Mouse (Mus musculus) adrenal gland, postnatal 4 days (tissue): ENCODE measurements around the gene Eif4g2. TPM values are rescaled to one million over a fixed set of nuclear protein-coding genes. Genes with fewer than 3 reads are reported as not detected.

ENCODE experiments used
- DNase-seq, 2 experiments: peaks; one replicate each; pipeline ENCODE4 v3.0.0; 2021 to 2022; ENCODE audit warnings: low spot score in 2 of 2, mixed read lengths in 2 of 2
- long read RNA-seq, 2 experiments: library from polyadenylated mRNA; stranded (forward); transcript quantifications; one replicate each; pipeline ENCODE4 v2.0.0; 2021
- total RNA-seq, 2 experiments: library from RNA; stranded (reverse); gene quantifications; 2 replicates each; pipeline ENCODE4 v1.2.3; 2021

Eif4g2 gene
- total RNA-seq, result 1,000 to 10,000 TPM; 1,008 to 1,014 TPM
- long read RNA-seq, experiment 1, full-length matches to known transcripts, result 176 of 343 reads
- long read RNA-seq, experiment 1, partial matches to known transcripts, result 135 of 343 reads
- long read RNA-seq, experiment 1, other reads (novel, unspliced or antisense), result 32 of 343 reads
- long read RNA-seq, experiment 2, full-length matches to known transcripts, result 351 of 637 reads
- long read RNA-seq, experiment 2, partial matches to known transcripts, result 243 of 637 reads
- long read RNA-seq, experiment 2, other reads (novel, unspliced or antisense), result 43 of 637 reads

- DNase-seq, result peak; percentile 96 to 98
Observed at GRCm38 (mm10) chr7:111082822-111083732, at the start of gene Eif4g2. TSS of gene Eif4g2 (minus strand) at chr7:111083030.

DNA sequence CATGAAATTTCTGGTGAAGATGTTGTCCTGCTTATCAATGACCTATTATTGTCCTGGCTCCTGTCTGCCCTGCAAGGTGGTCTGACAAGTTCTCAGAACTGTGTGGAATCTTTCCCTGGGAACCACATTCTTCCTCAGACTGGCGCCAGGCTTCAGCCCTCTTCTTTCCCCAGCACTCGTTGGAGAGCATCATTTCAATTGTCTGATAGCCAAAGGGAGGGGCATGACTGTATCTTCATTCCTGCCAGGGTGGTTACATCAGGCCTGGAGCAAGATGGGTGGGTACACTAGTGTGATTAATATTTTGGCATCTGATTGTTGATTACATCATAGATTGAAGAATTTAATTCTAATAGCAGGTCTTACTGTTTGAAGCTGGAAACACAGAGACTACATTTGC is 49.8 kb upstream of the Eif4g2 start:
- DNase-seq, result no peak

DNA sequence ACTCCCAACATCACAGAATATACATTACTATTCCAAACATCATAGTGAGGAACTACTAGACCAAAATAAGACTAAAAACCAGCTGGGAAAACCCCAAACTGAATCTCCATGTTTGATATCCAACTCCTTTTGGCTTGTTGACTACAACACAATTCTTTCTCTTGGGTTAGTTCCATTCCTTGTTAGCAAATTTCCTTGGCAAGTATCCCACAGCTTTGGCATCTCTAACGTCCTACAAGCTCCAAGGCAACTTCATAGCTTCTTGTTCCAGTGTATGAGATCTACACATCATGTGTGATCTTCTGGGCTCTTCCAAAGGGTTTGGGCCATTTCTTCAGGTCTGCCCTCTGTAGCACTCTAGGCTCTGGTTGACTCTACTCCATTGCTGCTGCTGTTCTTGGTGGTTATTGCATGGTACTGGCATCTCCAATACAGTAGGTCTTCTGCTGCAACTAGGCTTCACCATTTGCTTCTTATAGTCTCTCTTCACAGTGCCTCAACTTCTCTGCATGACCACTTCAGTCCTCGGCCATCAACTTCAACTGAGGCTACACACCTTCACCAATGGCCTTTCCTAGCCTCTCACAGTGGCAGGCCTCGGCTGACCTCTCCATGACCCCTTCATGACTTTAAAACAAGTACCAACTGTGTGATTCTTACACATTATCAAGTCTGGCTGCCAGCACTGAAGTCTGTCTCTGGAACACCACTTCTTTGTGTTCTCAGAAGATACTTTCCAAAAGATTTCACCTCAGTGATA is 44.0 kb upstream of the Eif4g2 start:
- no peak for DNase-seq

GRCm38 (mm10) chr7:111123761-111124546 is 41.1 kb upstream of the Eif4g2 start:
- DNase-seq, result no peak

GRCm38 (mm10) chr7:111122531-111123130 is 39.8 kb upstream of the Eif4g2 start:
- peak; percentile 91 to 93 for DNase-seq

DNA sequence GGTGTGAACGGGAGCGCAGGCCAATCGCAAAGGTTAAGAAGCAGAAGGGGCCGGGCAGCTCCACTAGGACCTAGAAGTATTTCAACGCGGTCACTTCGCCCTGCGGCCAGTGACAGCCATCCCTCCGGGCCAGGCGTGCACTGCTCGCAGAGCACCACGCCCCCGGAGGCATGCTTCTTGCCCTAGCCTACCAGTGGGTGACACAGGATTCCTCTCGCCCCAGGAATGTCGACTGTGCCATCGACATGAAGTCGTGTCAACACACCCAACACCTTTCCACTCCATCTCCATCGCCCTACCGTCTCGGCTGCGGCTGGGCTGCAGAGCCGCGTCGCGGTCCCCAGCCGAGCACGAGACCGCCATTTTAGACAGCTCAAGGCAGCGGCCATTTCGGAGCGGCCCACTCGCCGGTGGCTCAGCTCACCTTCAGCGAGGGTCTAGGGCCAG is 39.3 kb upstream of the Eif4g2 start:
- DNase-seq, result peak; percentile 37 to 50

GRCm38 (mm10) chr7:111121522-111121921 is 38.7 kb upstream of the Eif4g2 start:
- DNase-seq, result no peak

- DNase-seq, result no peak
Observed at GRCm38 (mm10) chr7:111109561-111109960, 26.7 kb upstream of the Eif4g2 start.

GRCm38 (mm10) chr7:111109161-111109560 is 26.3 kb upstream of the Eif4g2 start:
- DNase-seq, result no peak

GRCm38 (mm10) chr7:111098196-111098595 is 15.4 kb upstream of the Eif4g2 start:
- no peak for DNase-seq

DNA sequence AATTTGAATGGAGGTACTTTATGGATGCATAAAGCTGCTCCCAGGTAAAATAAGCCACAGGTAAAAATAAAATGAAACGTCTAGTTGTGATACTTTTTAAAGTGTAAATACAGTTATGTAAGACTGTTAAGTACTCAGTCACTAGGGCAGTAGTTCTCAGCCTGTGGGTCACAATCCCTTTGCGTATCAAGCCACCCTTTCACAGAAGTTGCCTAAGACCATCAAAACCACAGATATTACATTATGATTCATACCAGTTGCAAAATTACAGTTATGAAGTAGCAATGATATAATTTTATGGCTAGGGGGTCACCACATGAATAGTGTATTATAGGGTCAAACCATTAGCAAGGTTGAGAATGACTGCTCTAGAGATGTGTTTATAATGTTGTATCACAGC is 12.3 kb upstream of the Eif4g2 start:
- no peak for DNase-seq

- no peak for DNase-seq
Observed at GRCm38 (mm10) chr7:111085153-111085552, 2.3 kb upstream of the Eif4g2 start.

DNA sequence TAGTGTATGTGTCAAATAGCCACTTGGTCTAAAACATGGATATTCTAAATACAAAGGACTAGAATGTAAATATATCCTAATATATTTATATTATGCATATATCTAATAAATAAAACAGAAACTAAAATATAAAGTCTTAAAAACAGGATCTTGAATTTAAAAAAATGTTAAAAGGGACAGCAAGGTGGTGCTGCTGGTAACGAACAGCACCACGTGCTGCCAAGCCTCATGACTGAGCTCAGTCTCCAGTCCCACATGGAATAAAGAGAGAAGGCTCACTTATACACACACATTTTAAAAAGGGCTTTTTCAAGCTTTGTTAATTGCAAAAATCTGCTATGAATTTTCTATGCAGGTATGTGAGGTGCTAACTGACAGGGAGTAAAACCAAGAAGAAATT is 1.6 kb upstream of the Eif4g2 start:
- DNase-seq, result no peak

DNA sequence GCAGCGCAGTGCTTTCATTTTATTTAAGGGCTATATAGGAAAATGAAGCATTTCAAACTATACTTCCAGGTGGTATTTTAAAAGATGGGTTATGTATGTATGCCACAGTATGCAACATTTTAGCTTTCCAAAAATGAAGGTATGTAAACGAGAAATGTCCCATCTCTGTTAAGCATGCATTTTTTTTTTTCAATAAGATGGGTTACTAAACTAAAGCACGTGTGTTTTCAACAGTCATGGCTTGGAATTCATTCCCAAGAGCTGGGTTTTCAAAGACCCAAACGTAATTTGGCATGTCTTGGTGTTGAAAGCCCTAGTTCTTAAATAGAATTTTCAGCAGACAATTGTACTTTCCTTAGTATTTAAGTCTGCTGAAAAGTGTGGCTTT is 897 bp upstream of the Eif4g2 start:
- no peak for DNase-seq

DNA sequence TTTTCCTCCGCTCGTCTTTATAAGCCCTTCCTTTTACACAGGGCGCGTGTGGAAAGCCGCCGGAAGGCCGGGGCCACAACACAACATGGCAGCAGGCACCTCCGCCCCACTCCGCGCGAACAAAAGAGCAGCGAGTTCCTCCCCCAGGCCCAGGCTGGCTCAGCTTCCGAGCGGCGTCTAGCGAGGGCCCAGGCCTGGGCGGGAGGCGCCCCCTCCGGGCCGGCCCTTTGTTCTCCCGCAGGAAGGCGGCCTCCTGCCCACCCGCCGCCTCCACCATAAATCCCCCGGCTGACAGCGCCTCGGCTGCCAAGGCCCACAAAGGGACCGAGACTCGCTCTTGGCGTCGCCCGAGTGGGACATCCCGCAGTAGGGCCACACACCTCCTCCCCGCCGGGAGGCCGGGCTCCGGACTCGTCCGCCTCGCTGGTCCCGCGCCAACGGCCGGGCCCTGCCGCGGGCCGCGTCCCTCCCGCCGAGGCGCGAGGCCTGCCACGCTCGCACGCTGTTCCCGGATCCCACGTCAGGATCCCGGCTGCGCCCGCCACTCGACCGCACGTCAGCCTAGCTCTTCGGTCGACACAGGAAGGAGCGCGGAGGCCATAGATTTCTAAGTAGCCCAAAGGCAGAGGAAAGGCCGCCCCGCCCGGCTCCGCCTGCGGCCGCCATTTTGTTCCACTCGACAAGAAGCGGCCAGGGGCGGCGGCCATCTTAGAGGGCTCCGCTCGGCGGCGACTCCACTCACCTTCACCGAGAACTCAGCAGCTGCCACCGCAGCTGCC is 598 bp downstream of the Eif4g2 start:
- peak; percentile 67 to 79 for DNase-seq

GRCm38 (mm10) chr7:111080876-111081275 is 2.0 kb downstream of the Eif4g2 start:
- no peak for DNase-seq

DNA sequence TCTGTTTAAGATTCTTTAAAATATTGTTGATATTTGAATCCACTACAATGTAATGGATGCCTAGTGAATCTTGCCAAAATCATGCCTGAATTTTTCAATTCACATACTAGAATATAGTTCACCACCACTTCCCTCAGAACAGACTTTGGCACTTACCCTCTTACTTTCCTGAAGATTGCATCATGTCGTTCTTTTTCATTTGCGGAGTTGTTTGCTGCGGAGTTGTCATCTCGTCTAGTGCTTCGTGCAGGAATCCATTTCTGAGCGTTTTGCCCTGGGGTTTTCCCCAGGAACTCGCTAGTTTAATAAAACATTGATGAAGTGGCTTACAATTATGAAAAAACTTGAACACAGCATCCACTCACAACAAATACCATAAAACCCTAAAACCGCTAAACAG is 2.8 kb downstream of the Eif4g2 start:
- DNase-seq, result no peak

DNA sequence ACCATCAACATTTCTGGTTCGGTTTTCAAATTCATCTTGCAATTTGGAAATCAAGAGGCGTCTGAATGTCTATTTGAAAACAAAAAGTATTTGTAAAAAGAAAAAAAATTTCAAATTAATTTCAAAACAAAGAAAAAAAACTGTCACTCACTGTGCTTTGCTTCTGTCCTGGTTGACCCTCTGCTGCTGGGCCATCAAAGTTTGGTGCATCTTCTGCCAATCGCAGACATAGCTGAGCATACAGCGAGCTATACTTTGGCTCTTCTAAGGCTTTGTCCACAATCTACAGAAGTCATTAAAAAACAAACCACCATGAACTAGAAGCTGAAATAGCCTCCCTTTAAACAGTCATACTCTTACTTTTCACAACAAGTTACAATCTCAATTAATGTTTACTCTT is 4.6 kb downstream of the Eif4g2 start:
- no peak for DNase-seq

- DNase-seq, result no peak
Observed at GRCm38 (mm10) chr7:111075288-111075687, 7.5 kb downstream of the Eif4g2 start.

- DNase-seq, result no peak
Observed at GRCm38 (mm10) chr7:111072410-111072809, 10.4 kb downstream of the Eif4g2 start.
